Mouse (Mus musculus) erythroblast, embryonic 14.5 days (primary cell): ENCODE results near the gene Prkn.

Source experiments
- GATA1 ChIP-seq: IDR thresholded peaks from 2 replicates; pipeline ENCODE4 v1.6.1; 2012; ENCODE audit warnings: low read length, inconsistent platforms, mixed read lengths
- TAL1 ChIP-seq: IDR thresholded peaks from 3 replicates; pipeline ENCODE4 v1.6.1; 2012; ENCODE audit warnings: low read length, inconsistent platforms, mixed read lengths

- no peak for TF ChIP-seq TAL1
- no peak for TF ChIP-seq GATA1
These were observed 1060.1 kb downstream of the Prkn start for GRCm38 (mm10) chr17:11900300-11900699.
